Mouse (Mus musculus): ENCODE data around the gene Inafm2.

GRCm38 (mm10) chr2:118766041-118767033 is 20.8 kb downstream of the Inafm2 start:
- TF ChIP-seq CTCF (conservative IDR thresholded peaks at IDR 0.05; ENCODE audit: insufficient read depth, insufficient read length, low read depth, low read length) (0 out of 2 replicates have a peak, but pooled peaks have one; percentile 14), POLR2A (IDR thresholded peaks at IDR 0.05; ENCODE audit: low read depth, low read length) (no peak)
